Mouse (Mus musculus) forebrain, embryonic 10.5 days (tissue): Measurements from ENCODE around the gene Alkbh6. TPM values are rescaled to one million over a fixed set of nuclear protein-coding genes. Genes with fewer than 3 reads are reported as not detected.
A peak's percentile ranks its signal among the peaks of the same experiment; 100 is the strongest.

ENCODE experiments used
- DNase-seq: peaks from one replicate; pipeline ENCODE4 v3.0.0-alpha.2; 2017; ENCODE audit warnings: low spot score; ENCODE audit errors: extremely low spot score
- H3K27ac ChIP-seq: fragments of 300-500 bp; sonication (generic); 2 replicates; pipeline ENCODE4 v1.5.1; 2016; ENCODE audit warnings: mild to moderate bottlenecking
- H3K27me3 ChIP-seq: fragments of 300-500 bp; sonication (generic); 2 replicates; pipeline ENCODE4 v1.6.1; 2016; ENCODE audit warnings: mild to moderate bottlenecking; ENCODE audit not compliant: poor library complexity, severe bottlenecking
- H3K36me3 ChIP-seq: fragments of 300-500 bp; sonication (generic); replicated peaks from 2 replicates; pipeline ENCODE4 v1.6.1; 2016; ENCODE audit warnings: mild to moderate bottlenecking, moderate library complexity
- H3K4me1 ChIP-seq: fragments of 300-500 bp; sonication (generic); 2 replicates; pipeline ENCODE4 v1.6.1; 2016
- H3K4me3 ChIP-seq: fragments of 300-500 bp; sonication (generic); 2 replicates; pipeline ENCODE4 v1.5.1; 2016; ENCODE audit warnings: mild to moderate bottlenecking, moderate library complexity
- H3K9me3 ChIP-seq: fragments of 300-500 bp; sonication (generic); 2 replicates; pipeline ENCODE4 v1.6.1; 2016; ENCODE audit warnings: mild to moderate bottlenecking, moderate library complexity
- WGBS: fragments of 180-500 bp; shearing (Covaris S2); methylation state at CpG from one replicate; pipeline ENCODE4 v1.1.7; 2016; 5-methylcytosine and 5-hydroxymethylcytosine counted together
- polyA plus RNA-seq: library from polyadenylated mRNA; unstranded; fragments of >200 nt; fragmentation: Nextera tagmentation; extraction: Ambion mirVana; gene quantifications from 2 replicates; pipeline ENCODE4 v1.2.1, GENCODE M21; 2016

Gene Alkbh6
- polyA plus RNA-seq, 1 experiment from 2014 or later: 82.3 TPM

DNA sequence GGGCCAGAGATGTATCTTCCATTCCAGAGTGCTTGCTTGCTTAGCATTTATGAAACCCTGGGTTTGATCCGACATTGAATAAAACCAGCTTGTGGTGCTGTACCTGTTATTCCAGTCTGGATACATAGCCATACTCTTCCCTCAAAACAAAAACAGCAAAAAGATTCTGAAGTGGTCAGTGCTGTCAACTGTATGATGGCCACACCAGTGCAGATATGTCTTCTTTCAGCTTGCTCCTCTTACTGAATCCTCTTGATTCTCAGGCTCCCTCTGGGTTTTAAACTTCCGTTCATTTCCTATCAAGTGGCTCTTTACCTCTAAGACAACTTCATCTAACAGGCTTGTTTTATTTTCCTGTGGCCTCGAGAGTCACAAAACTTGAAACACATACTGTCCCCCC is 15.3 kb downstream of the Alkbh6 start, which contains the start of gene Sdhaf1:
Gene Sdhaf1 (minus strand): TSS at position 101 of the 400 bp plus-strand sequence.
- H3K27ac ChIP-seq: peak within 1 kb of the TSS; percentile 90
- peaks cover 26% of the 10 kb centered on the region for H3K4me1 ChIP-seq
- 77% methylated on average over 3 of the region's 3 CpGs for WGBS
- DNase-seq: no peak
- peaks cover 12% of the 10 kb centered on the region; the same call in 1 of the 2 replicates for H3K36me3 ChIP-seq
- peaks cover 6% of the 10 kb centered on the region for H3K27me3 ChIP-seq
- H3K4me3 ChIP-seq: peak within 1 kb of the TSS; percentile 88
- peaks cover 3% of the 10 kb centered on the region; the same call in 1 of the 2 replicates for H3K9me3 ChIP-seq

DNA sequence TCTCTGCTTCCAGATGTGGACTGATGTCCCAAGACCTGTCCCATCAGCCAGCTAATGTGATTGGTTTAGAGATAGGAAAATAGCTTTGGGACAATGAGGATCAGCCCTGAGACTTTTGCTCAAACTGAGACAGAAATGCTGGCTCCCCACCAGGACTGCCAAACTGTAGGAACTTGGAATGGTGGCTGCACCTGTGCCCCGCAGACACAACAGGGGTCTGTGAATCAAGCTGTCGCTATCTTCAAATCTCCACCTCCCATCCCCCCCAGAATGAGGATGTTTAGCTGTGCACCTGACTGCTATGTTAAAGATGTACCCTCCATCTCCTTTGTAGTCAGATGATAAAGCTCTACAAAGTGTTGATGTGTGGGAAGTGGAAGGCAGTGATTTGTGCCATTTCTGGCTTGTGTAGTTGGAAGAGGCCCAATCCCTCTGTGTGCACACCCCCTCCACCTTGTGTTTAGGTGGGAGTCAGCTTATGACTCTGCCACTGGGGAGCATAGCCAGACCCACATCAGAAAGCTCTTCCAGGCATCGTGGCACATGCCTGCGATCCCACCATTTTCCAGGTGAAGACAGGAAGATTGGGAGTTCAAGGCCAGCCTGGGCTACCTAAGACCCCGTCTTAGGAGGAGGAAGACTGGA is 15.9 kb downstream of the Alkbh6 start:
- 83% methylated on average over 5 of the region's 5 CpGs for WGBS
- Histone ChIP-seq H3K9me3 (peaks cover 3% of the 10 kb centered on the region; the same call in 1 of the 2 replicates), H3K4me3 (no peak overlapping the region), H3K36me3 (peaks cover 7% of the 10 kb centered on the region; the same call in 1 of the 2 replicates), H3K27ac (no peak overlapping the region), H3K27me3 (peaks cover 6% of the 10 kb centered on the region), H3K4me1 (peaks cover 27% of the 10 kb centered on the region)
- no peak for DNase-seq

DNA sequence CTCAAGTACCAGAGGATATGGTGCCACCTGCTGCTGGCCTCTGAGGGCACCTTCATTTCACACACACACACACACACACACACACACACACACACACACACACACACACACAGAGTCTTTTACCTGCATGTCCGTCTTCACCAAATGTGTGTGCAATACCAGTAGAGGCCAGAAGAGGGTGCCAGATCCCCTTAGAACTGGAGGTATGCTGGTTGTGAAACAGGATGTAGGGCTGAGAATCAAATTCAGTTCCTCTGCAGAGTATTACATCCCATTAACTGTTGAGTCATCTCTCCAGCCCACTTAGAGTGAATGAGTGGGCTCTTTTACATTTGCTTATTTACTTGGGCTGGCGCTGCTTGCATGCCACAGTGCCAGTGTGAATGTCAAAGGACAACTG is 16.8 kb downstream of the Alkbh6 start:
- H3K36me3 ChIP-seq: 0 out of 2 replicates have a peak, but pooled peaks cover under 1% of the 10 kb centered on the region
- peak; percentile 57 for DNase-seq
- H3K4me1 ChIP-seq: peaks cover 27% of the 10 kb centered on the region
- peaks cover 6% of the 10 kb centered on the region for H3K27me3 ChIP-seq
- 45% methylated on average over 2 of the region's 2 CpGs for WGBS
- H3K4me3 ChIP-seq: no peak overlapping the region
- H3K27ac ChIP-seq: no peak overlapping the region
- peaks cover 3% of the 10 kb centered on the region; the same call in 1 of the 2 replicates for H3K9me3 ChIP-seq

GRCm38 (mm10) chr7:30326427-30326826 is 17.9 kb downstream of the Alkbh6 start:
- Histone ChIP-seq H3K27ac (no peak overlapping the region), H3K4me1 (peaks cover 23% of the 10 kb centered on the region), H3K4me3 (no peak overlapping the region), H3K36me3 (no peaks in the 10 kb centered on the region), H3K27me3 (peaks cover 6% of the 10 kb centered on the region), H3K9me3 (peaks cover 3% of the 10 kb centered on the region; the same call in 1 of the 2 replicates)
- no peak for DNase-seq

DNA sequence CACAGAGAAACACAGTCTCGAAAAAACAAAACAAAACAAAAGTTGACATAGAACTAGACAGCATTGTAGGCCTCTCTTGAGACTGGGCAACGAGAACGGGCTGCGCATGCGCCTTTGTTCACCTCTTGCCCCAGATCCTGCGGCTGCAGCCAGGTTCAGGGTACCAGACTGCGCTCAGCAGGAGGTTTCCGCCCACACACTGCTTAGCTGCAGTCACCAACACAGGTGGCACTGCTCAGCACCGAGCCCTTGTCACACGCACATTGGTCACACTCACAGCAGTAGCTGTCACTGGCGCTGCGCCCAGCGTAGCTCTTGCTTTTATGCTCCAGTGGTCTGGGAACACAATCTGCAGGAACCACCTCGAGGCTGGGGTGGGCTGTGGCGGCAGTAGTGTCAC is 18.6 kb downstream of the Alkbh6 start:
- H3K4me3 ChIP-seq: no peak overlapping the region
- H3K36me3 ChIP-seq: no peaks in the 10 kb centered on the region
- peaks cover 3% of the 10 kb centered on the region; the same call in 1 of the 2 replicates for H3K9me3 ChIP-seq
- H3K4me1 ChIP-seq: peaks cover 25% of the 10 kb centered on the region
- WGBS: 70% methylated on average over 15 of the region's 15 CpGs
- peaks cover 6% of the 10 kb centered on the region for H3K27me3 ChIP-seq
- DNase-seq: no peak
- H3K27ac ChIP-seq: no peak overlapping the region

DNA sequence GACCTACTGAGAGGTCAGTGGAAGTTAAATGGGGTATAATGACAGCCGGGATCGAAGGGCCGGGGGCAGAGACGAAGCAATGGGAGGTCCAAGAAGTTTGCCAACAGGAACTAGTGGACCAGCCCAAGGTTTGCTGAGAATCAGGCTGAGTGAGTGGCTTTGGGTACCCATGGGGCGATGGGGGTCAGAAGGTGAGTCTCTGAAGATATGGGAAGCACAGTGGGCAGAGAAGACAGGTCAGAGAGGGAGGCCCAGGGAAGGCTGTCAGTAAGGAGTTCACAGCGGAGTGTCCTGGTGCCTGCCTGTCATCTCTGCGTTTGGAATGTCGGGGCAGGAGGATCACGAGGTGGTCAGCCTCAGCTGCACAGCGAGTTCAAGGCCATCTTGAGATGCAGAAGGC is 19.9 kb downstream of the Alkbh6 start:
- H3K27me3 ChIP-seq: peaks cover 18% of the 10 kb centered on the region
- no peak overlapping the region for H3K27ac ChIP-seq
- 62% methylated on average over 10 of the region's 10 CpGs for WGBS
- H3K4me1 ChIP-seq: peaks cover 19% of the 10 kb centered on the region
- DNase-seq: no peak
- no peaks in the 10 kb centered on the region for H3K36me3 ChIP-seq
- H3K9me3 ChIP-seq: peaks cover 3% of the 10 kb centered on the region; the same call in 1 of the 2 replicates
- H3K4me3 ChIP-seq: no peak overlapping the region

GRCm38 (mm10) chr7:30331887-30332286 is 23.4 kb downstream of the Alkbh6 start:
- Histone ChIP-seq H3K4me3 (peak overlapping the region; percentile 32), H3K27ac (no peak overlapping the region), H3K27me3 (peaks cover 42% of the 10 kb centered on the region), H3K9me3 (no peaks in the 10 kb centered on the region), H3K4me1 (peaks cover 22% of the 10 kb centered on the region), H3K36me3 (no peaks in the 10 kb centered on the region)
- DNase-seq: peak; percentile 89
- 4% methylated on average over 13 of the region's 13 CpGs for WGBS

GRCm38 (mm10) chr7:30332622-30333259 is 24.2 kb downstream of the Alkbh6 start:
- 71% methylated on average over 18 of the region's 18 CpGs for WGBS
- Histone ChIP-seq H3K9me3 (no peaks in the 10 kb centered on the region), H3K4me3 (peak overlapping the region; percentile 32; the same call in 1 of the 2 replicates), H3K4me1 (peaks cover 22% of the 10 kb centered on the region), H3K27ac (no peak overlapping the region), H3K36me3 (no peaks in the 10 kb centered on the region), H3K27me3 (peaks cover 42% of the 10 kb centered on the region)
- DNase-seq: no peak

GRCm38 (mm10) chr7:30333436-30333835 is 24.9 kb downstream of the Alkbh6 start:
- Histone ChIP-seq H3K9me3 (no peaks in the 10 kb centered on the region), H3K4me3 (no peak overlapping the region), H3K36me3 (no peaks in the 10 kb centered on the region), H3K27me3 (peaks cover 42% of the 10 kb centered on the region), H3K27ac (no peak overlapping the region), H3K4me1 (peaks cover 20% of the 10 kb centered on the region)
- WGBS: 79% methylated on average over 4 of the region's 4 CpGs
- no peak for DNase-seq

DNA sequence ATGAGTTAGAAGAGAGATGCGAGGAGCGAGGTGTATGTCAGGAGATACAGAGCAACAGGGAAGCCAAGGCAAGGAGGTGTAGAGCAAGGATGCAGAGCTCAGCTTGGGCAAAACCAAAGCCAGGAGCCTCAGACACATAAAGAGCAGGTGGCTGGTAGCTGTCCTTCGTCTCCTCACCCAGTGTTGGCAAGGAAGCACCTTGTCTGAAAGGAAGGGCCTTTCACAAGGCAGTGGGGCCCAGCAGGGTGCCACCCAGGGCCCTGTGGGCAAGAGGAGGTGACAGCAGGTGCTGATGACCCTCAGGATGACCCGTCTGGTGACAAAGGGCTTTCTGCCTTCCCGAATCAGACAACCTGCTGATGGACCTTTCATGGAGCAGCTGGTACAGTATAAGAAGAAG is 26.0 kb downstream of the Alkbh6 start:
- no peak for DNase-seq
- no peaks in the 10 kb centered on the region for H3K9me3 ChIP-seq
- no peak overlapping the region for H3K27ac ChIP-seq
- peaks cover 42% of the 10 kb centered on the region for H3K27me3 ChIP-seq
- H3K36me3 ChIP-seq: no peaks in the 10 kb centered on the region
- 61% methylated on average over 5 of the region's 5 CpGs for WGBS
- peaks cover 16% of the 10 kb centered on the region for H3K4me1 ChIP-seq
- no peak overlapping the region for H3K4me3 ChIP-seq

- no peak overlapping the region for H3K4me3 ChIP-seq
- 82% methylated on average over 6 of the region's 6 CpGs for WGBS
- DNase-seq: no peak
- peaks cover 16% of the 10 kb centered on the region for H3K4me1 ChIP-seq
- no peak overlapping the region for H3K27ac ChIP-seq
- no peaks in the 10 kb centered on the region for H3K9me3 ChIP-seq
- H3K27me3 ChIP-seq: peaks cover 42% of the 10 kb centered on the region
- no peaks in the 10 kb centered on the region for H3K36me3 ChIP-seq
Measured at GRCm38 (mm10) chr7:30335688-30336087, 27.2 kb downstream of the Alkbh6 start.

DNA sequence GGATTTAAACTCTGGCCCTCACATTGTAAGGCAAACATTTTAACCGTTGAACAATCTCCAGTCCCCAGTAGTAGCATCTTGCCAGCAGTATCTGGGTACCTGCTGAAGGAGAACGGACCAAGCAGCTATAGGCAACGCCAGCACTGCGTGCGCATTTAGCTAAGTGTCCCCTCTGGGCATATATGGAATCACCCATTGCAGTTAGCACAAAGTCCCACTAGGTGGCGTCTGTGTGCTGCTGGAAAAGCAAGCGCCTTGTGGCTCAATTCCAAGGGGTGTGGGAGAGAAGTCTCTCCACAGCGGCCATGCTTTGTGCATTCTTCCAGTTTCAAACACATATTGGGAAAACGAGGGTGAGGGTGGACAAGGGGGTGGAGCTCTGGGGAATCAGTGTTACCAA is 27.9 kb downstream of the Alkbh6 start:
- peak; percentile 84 for DNase-seq
- no peaks in the 10 kb centered on the region for H3K36me3 ChIP-seq
- no peak overlapping the region for H3K4me3 ChIP-seq
- H3K4me1 ChIP-seq: peaks cover 12% of the 10 kb centered on the region
- H3K9me3 ChIP-seq: no peaks in the 10 kb centered on the region
- H3K27ac ChIP-seq: no peak overlapping the region
- peaks cover 42% of the 10 kb centered on the region for H3K27me3 ChIP-seq
- 4% methylated on average over 9 of the region's 9 CpGs for WGBS

DNA sequence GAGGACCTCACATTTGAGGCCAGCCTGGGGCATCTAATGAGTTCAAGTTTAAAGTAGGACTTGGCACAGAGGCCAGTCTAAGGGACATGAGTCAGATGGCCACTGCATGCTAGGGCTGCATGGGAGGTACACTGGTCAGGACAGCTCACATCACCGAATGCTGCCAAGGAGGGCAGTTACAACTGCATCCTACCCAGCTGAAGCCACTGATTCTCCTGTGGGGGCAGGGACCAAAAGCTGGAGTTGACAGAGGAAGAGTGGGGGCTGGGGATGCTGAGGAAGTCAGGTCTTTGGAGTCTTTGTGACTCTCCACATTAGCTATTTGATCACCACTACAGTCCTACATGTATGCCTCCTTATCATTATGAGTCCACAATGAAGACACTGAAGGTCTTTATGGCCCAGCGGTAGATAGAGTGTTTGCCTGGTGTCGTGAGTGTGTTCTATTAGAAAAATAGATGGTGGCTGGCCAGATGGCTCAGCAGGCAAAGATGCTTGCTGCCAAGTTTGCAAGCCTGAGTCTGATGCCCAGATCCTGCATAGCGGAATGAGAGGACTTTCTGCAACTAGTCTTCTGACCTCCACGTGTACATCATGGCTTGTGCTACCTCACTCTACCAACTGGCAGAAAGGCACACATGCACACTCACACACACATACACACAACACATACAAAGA is 31.1 kb downstream of the Alkbh6 start:
- Histone ChIP-seq H3K9me3 (no peaks in the 10 kb centered on the region), H3K27ac (no peak overlapping the region), H3K4me3 (no peak overlapping the region), H3K4me1 (0 out of 2 replicates have a peak, but pooled peaks cover 2% of the 10 kb centered on the region), H3K36me3 (no peaks in the 10 kb centered on the region), H3K27me3 (peaks cover 22% of the 10 kb centered on the region)
- 74% methylated on average over 5 of the region's 5 CpGs for WGBS
- DNase-seq: no peak
